Mouse (Mus musculus) MEL-GATA-1-ER (cell line): ENCODE results near the gene Pih1d2.

Experiments
- DNase-seq: peaks from one replicate; pipeline ENCODE4 v3.0.0-alpha.2; 2012; ENCODE audit warnings: low read depth; ENCODE audit errors: extremely low read depth

Gene Pih1d2

GRCm38 (mm10) chr9:50616766-50617603 is at the start of gene Pih1d2, which contains the start of gene Nkapd1:
Pih1d2 (plus strand) TSS chr9:50617321.
Nkapd1 (minus strand) TSS chr9:50617464.
- DNase-seq = peak; percentile 86

- no peak for DNase-seq
These were observed 49.7 kb upstream of the Pih1d2 start for GRCm38 (mm10) chr9:50567372-50567771.

GRCm38 (mm10) chr9:50567881-50568280 is 49.2 kb upstream of the Pih1d2 start:
- no peak for DNase-seq

GRCm38 (mm10) chr9:50569599-50570525 is 47.3 kb upstream of the Pih1d2 start:
- no peak for DNase-seq

GRCm38 (mm10) chr9:50580370-50580769 is 36.8 kb upstream of the Pih1d2 start:
- DNase-seq = no peak

- DNase-seq = no peak
These were observed 31.8 kb upstream of the Pih1d2 start for GRCm38 (mm10) chr9:50585145-50585818.

- DNase-seq = no peak
These were observed 30.2 kb upstream of the Pih1d2 start for GRCm38 (mm10) chr9:50586955-50587354.

- no peak for DNase-seq
These were observed 26.1 kb upstream of the Pih1d2 start for GRCm38 (mm10) chr9:50590856-50591518.

- no peak for DNase-seq
These were observed 24.2 kb upstream of the Pih1d2 start for GRCm38 (mm10) chr9:50592955-50593354.

- DNase-seq = peak; percentile 28
These were observed 23.6 kb upstream of the Pih1d2 start for GRCm38 (mm10) chr9:50593544-50593943.

GRCm38 (mm10) chr9:50594794-50595417 is 22.2 kb upstream of the Pih1d2 start:
- no peak for DNase-seq

GRCm38 (mm10) chr9:50596973-50597372 is 20.1 kb upstream of the Pih1d2 start:
- DNase-seq = no peak

- peak; percentile 55 for DNase-seq
These were observed 15.6 kb upstream of the Pih1d2 start for GRCm38 (mm10) chr9:50601536-50601935.

- no peak for DNase-seq
These were observed 14.9 kb upstream of the Pih1d2 start for GRCm38 (mm10) chr9:50602055-50602845.

GRCm38 (mm10) chr9:50603189-50603997 is 13.7 kb upstream of the Pih1d2 start, which contains the start of the genes Sdhd and Timm8b:
Sdhd (minus strand) TSS chr9:50603812.
Timm8b (plus strand) TSS chr9:50603910.
- peak; percentile 92 for DNase-seq

GRCm38 (mm10) chr9:50603998-50604324 is 13.2 kb upstream of the Pih1d2 start:
- DNase-seq = no peak

GRCm38 (mm10) chr9:50604338-50604737 is 12.8 kb upstream of the Pih1d2 start:
- DNase-seq = no peak

GRCm38 (mm10) chr9:50612115-50612514 is 5.0 kb upstream of the Pih1d2 start:
- no peak for DNase-seq

GRCm38 (mm10) chr9:50616161-50616560 is 960 bp upstream of the Pih1d2 start:
- DNase-seq = no peak
